Mouse (Mus musculus) kidney, embryonic 16.5 days (tissue): Measurements from ENCODE around the gene Csrnp1. TPM values are rescaled to one million over a fixed set of nuclear protein-coding genes. Genes with fewer than 3 reads are reported as not detected.

Experiments
- ATAC-seq: fragments of 200-750 bp; cut with Nextera tagmentation; 2 replicates; pipeline ENCODE4 v1.8.0; 2017; ENCODE audit warnings: moderate TSS enrichment; ENCODE audit not compliant: low FRiP score, low TSS enrichment
- H3K27ac ChIP-seq: fragments of 300-500 bp; sonication (generic); 2 replicates; pipeline ENCODE4 v1.5.1; 2014; ENCODE audit warnings: low read length
- H3K27me3 ChIP-seq: fragments of 300-500 bp; sonication (generic); 2 replicates; pipeline ENCODE4 v1.6.1; 2014; ENCODE audit warnings: low read length, control low read depth, mixed read lengths; ENCODE audit not compliant: insufficient read depth
- H3K36me3 ChIP-seq: fragments of 300-500 bp; sonication (generic); 2 replicates; pipeline ENCODE4 v1.6.1; 2014; ENCODE audit warnings: low read length, control low read depth, mixed read lengths; ENCODE audit not compliant: insufficient read depth
- H3K4me1 ChIP-seq: fragments of 300-500 bp; sonication (generic); 2 replicates; pipeline ENCODE4 v1.6.1; 2014; ENCODE audit warnings: low read length, control low read depth, mixed read lengths; ENCODE audit not compliant: insufficient read depth
- H3K4me2 ChIP-seq: fragments of 300-500 bp; sonication (generic); replicated peaks from 2 replicates; pipeline ENCODE4 v1.6.1; 2014; ENCODE audit warnings: low read depth, low read length
- H3K4me3 ChIP-seq: fragments of 300-500 bp; sonication (generic); 2 replicates; pipeline ENCODE4 v1.5.1; 2014; ENCODE audit warnings: mild to moderate bottlenecking, low read length
- H3K9ac ChIP-seq: fragments of 300-500 bp; sonication (generic); replicated peaks from 2 replicates; pipeline ENCODE4 v1.6.1; 2014; ENCODE audit warnings: low read length
- H3K9me3 ChIP-seq: fragments of 300-500 bp; sonication (generic); 2 replicates; pipeline ENCODE4 v1.6.1; 2016; ENCODE audit warnings: low read length, control low read depth
- WGBS: fragments of 180-500 bp; shearing (Covaris S2); extraction: QIAGEN DNeasy Blood & Tissue Kit; methylation state at CpG from one replicate; pipeline ENCODE4 v1.1.7; 2014; 5-methylcytosine and 5-hydroxymethylcytosine counted together
- polyA plus RNA-seq: library from polyadenylated mRNA; unstranded; fragments of >200 nt; fragmentation: Nextera tagmentation; extraction: Ambion mirVana; gene quantifications from 2 replicates; pipeline ENCODE4 v1.2.1, GENCODE M21; 2015

The Csrnp1 gene
- polyA plus RNA-seq, 1 experiment from 2014 or later = 8.7 TPM

DNA sequence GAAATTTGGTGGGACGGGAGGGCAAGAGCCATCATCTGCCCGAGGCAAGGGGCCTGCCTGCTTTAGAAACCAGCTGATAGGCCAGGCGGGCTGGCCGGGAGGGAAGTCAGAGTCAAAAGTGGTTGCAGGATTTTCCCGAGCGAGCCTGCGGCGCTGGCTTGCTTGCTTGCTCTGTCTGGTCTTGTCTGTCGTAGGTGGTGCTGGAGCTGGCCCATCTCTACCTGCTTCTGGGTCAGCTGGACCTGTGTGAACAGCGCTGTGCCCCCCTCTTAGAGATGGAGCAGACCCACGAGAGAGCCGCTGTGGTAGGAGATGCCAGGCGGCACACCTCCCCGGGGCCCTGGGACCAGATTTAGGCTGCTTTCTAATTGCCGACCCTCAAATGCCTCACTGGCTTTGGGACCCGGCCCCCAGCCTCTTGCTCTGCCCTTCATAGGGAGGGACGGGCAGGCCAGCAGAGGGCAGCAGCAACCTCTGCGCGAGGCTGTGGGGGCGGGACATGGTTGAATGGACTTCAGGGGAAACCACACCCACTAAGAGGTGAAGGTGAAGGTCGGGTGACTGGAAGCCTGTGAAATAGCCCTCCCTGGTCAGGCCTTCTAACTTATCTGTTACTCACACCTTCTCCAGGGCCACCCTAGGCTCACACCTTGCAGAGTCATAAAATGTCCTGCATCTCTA lies 21.3 kb downstream of the Csrnp1 start:
- peak; percentile 85 for ATAC-seq
- peak overlapping the region; percentile 40 for H3K4me2 ChIP-seq
- H3K27me3 ChIP-seq = no peaks in the 10 kb centered on the region
- peaks cover 15% of the 10 kb centered on the region for H3K4me1 ChIP-seq
- H3K4me3 ChIP-seq = no peak overlapping the region
- 10% methylated on average over 21 of the region's 21 CpGs for WGBS
- peak overlapping the region; percentile 42 for H3K9ac ChIP-seq
- H3K27ac ChIP-seq = no peak overlapping the region
- no peaks in the 10 kb centered on the region for H3K36me3 ChIP-seq
- no peaks in the 10 kb centered on the region for H3K9me3 ChIP-seq

DNA sequence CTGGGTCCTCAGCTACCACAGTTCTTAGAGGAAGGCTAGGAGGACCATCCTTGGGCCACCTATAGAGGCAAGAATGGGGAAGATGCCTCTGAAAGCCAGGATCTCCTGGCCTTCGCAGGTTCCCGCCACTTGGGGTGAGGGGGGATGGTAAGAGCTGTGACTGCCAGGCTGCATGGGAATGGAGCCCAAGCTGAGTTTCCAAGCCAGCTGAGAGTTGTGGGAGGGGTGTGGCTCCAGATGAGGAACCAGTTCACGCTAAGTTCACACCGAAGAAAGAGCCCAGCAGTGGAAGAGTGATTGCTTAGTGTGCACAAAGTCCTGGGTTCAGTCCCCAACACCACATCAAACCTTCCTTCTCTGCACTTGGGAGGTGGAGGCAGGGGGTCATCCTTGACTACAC lies 22.2 kb downstream of the Csrnp1 start:
- H3K9me3 ChIP-seq = no peaks in the 10 kb centered on the region
- H3K27ac ChIP-seq = no peak overlapping the region
- H3K4me1 ChIP-seq = peaks cover 15% of the 10 kb centered on the region
- H3K36me3 ChIP-seq = no peaks in the 10 kb centered on the region
- WGBS = 80% methylated on average over 4 of the region's 4 CpGs
- no peak overlapping the region; the same call in 1 of the 2 replicates for H3K9ac ChIP-seq
- no peak for ATAC-seq
- no peaks in the 10 kb centered on the region for H3K27me3 ChIP-seq
- no peak overlapping the region for H3K4me3 ChIP-seq
- no peak overlapping the region for H3K4me2 ChIP-seq

DNA sequence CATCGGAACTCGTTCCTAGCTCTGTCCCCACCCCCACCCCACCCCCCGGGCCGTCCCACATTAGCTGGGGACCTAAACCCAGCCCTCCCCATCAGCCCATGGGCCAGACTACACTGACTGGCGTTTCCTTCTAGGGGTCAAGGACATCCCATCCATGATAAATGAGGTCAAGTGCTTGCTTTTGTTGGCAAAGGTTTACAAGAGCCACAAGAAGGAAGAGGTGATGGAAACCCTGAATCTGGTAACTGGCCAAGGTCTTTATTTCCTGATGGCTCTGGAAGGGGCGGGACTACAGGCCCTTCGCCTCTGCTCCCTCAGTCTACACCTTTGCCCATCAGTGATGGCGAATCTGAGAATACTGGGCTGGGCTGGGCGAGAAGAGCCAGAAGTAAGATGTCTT lies 25.6 kb downstream of the Csrnp1 start:
- no peak overlapping the region for H3K4me3 ChIP-seq
- H3K4me2 ChIP-seq = no peak overlapping the region
- 71% methylated on average over 9 of the region's 9 CpGs for WGBS
- no peak overlapping the region for H3K9ac ChIP-seq
- no peaks in the 10 kb centered on the region for H3K36me3 ChIP-seq
- no peaks in the 10 kb centered on the region for H3K9me3 ChIP-seq
- peaks cover 15% of the 10 kb centered on the region for H3K4me1 ChIP-seq
- H3K27me3 ChIP-seq = no peaks in the 10 kb centered on the region
- no peak overlapping the region for H3K27ac ChIP-seq
- no peak for ATAC-seq

DNA sequence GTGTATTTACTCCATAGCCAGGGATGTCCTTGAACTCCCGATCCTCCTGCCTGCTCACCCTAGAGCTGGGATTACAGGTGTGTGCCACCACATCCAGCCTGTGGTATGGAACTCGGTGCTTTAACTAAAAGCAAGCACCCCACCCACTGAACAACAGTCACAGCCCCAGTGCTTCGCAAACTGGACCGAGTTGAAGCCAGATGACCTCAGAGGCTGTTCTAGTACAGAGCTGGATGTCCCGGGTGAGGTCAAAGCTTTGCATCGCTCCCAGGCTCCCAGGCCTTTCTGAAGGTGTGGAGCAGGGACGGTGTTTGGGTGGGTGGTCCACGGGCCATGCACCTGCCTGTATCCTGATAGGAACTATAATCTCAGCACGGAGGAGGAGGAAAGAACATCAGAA lies 33.1 kb downstream of the Csrnp1 start:
- H3K27me3 ChIP-seq = no peaks in the 10 kb centered on the region
- no peak for ATAC-seq
- H3K9me3 ChIP-seq = no peaks in the 10 kb centered on the region
- 86% methylated on average over 9 of the region's 9 CpGs for WGBS
- H3K36me3 ChIP-seq = no peaks in the 10 kb centered on the region
- H3K4me3 ChIP-seq = no peak overlapping the region
- no peak overlapping the region for H3K4me2 ChIP-seq
- H3K4me1 ChIP-seq = peaks cover 8% of the 10 kb centered on the region
- no peak overlapping the region for H3K27ac ChIP-seq
- H3K9ac ChIP-seq = no peak overlapping the region

DNA sequence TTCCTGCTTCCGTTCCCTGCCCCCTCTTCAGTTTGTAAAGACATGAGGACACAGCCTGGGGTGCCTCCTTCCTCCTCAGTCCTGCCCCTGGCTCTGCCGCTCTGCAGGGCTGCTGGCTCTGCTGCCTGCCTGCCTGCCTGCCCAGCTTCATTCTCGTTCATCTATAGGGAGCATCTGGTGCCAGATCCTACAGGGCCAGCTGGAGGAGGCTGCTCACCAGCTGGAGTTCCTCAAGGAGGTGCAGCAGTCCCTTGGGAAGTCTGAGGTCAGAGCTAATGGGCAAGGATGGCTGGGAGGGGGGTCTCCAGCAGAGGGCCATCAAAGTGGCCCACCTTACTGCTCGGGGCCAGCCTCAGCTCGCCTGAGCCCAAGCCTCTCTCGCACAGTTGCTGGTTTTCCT lies 34.0 kb downstream of the Csrnp1 start:
- Histone ChIP-seq H3K9ac (no peak overlapping the region), H3K36me3 (no peaks in the 10 kb centered on the region), H3K27ac (no peak overlapping the region), H3K27me3 (no peaks in the 10 kb centered on the region), H3K4me3 (no peak overlapping the region), H3K9me3 (no peaks in the 10 kb centered on the region), H3K4me2 (no peak overlapping the region), H3K4me1 (peaks cover 8% of the 10 kb centered on the region)
- peak; percentile 62 for ATAC-seq
- 21% methylated on average over 6 of the region's 6 CpGs for WGBS

DNA sequence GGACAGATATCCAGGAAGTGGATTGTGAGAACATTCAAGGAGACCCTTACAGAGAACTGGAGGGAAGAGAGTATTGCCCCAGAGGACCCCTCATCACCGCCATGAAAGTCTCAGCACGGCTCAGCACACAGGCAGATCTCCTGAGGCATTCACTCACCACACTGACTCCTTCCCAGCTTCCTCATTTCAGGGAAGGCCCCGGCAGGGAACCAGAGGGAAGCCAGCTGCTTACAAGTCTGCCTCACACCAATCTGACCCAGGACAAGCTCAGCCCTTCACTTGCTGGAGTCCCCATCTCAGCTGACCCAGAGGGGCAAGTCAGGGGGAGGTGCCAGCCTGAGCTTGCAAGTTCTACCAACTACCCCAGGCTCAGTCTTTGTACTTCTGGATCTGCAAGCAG lies 35.7 kb downstream of the Csrnp1 start:
- H3K27ac ChIP-seq = no peak overlapping the region
- H3K4me2 ChIP-seq = no peak overlapping the region
- no peaks in the 10 kb centered on the region for H3K27me3 ChIP-seq
- no peaks in the 10 kb centered on the region for H3K9me3 ChIP-seq
- no peak for ATAC-seq
- H3K4me1 ChIP-seq = peaks cover 8% of the 10 kb centered on the region
- H3K9ac ChIP-seq = no peak overlapping the region
- no peaks in the 10 kb centered on the region for H3K36me3 ChIP-seq
- WGBS = 23% methylated on average over 3 of the region's 3 CpGs
- H3K4me3 ChIP-seq = no peak overlapping the region

DNA sequence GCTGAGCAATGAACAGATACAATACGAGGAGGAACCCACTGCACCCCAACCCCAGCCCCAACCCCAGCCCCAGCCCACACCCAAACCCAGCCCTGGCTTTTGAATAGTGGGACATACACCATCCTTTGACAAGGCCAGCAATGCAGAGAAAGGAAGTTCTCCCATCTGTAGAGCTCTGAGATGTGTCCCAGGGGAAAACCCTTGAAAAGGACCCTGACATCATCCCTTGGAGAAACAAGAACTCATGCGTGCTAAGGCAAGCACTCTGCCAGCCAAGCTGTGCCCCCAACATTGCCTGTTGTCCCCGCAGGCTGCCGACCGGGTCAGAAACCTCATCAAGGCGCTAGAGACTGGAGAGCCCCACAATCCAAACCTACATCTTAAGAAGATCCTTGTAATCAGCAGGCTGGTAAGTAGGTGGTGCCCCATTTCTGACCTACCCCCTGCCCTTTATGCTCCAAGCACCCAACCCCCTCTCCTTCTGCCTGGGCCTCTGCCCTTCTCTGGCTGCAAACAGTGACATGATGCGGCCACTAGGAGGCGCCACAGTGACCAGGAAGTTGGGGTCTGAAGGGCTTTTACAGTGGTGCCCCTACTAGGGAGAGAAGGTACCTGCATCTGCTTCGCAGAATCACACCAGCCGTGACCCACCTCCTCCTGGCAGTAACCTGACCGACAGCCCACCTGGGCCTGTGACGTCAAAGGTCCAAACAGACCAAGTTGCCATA lies 39.1 kb downstream of the Csrnp1 start:
- H3K4me2 ChIP-seq = no peak overlapping the region
- WGBS = 73% methylated on average over 12 of the region's 12 CpGs
- H3K36me3 ChIP-seq = no peaks in the 10 kb centered on the region
- no peak overlapping the region for H3K27ac ChIP-seq
- ATAC-seq = no peak
- no peaks in the 10 kb centered on the region for H3K9me3 ChIP-seq
- H3K27me3 ChIP-seq = no peaks in the 10 kb centered on the region
- H3K4me1 ChIP-seq = peaks cover 2% of the 10 kb centered on the region
- no peak overlapping the region for H3K9ac ChIP-seq
- no peak overlapping the region for H3K4me3 ChIP-seq

DNA sequence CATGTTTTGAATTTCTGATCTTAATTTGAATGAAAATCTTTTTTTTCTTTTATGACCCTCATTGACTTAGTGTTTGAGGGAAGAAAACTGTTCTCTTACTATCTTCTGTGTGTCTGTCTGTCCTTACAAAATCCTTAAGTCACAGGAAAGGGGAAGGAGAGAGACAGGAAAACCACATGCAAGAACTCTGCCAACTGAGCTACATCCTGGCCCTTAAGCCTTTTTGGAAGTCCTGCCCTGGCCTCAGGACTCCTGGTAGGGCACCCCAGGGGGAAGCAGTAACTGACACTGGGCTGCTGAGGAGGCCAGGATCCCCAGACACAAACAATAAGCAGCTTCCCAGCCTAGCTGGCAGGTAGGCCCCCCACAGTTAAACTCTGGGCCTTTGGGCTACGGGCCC lies 41.1 kb downstream of the Csrnp1 start:
- ATAC-seq = no peak
- 0 out of 2 replicates have a peak, but pooled peaks cover 4% of the 10 kb centered on the region for H3K4me1 ChIP-seq
- H3K4me2 ChIP-seq = no peak overlapping the region
- H3K27me3 ChIP-seq = no peaks in the 10 kb centered on the region
- no peak overlapping the region for H3K27ac ChIP-seq
- no peak overlapping the region for H3K4me3 ChIP-seq
- WGBS = 93% methylated on average over 1 of the region's 1 CpGs
- H3K9ac ChIP-seq = 0 out of 2 replicates have a peak overlapping the region, but pooled peaks have one; percentile 9
- H3K36me3 ChIP-seq = no peaks in the 10 kb centered on the region
- no peaks in the 10 kb centered on the region for H3K9me3 ChIP-seq

DNA sequence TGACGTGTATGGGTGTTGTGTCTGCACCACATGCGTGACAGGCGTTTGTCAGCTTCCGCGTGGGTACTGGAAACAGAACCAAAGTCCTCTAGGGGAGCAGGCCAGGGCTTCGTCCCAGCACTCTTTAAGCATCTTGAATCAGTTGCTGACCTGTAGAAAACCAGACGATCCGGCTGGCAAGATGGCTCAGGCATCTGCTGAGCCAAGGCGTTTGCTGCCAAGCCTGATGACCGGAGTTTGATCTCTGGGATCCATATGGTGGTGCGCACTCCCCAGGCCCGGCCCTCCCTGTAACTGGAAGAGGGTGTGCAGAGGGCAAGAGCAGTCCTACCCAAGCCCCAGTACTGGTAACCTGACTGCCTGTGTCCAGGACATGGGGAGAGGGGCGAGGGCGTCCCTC lies 42.6 kb downstream of the Csrnp1 start:
- Histone ChIP-seq H3K9ac (no peak overlapping the region), H3K9me3 (no peaks in the 10 kb centered on the region), H3K4me2 (no peak overlapping the region), H3K36me3 (no peaks in the 10 kb centered on the region), H3K27me3 (no peaks in the 10 kb centered on the region), H3K27ac (no peak overlapping the region), H3K4me1 (peaks cover 10% of the 10 kb centered on the region), H3K4me3 (no peak overlapping the region)
- WGBS = 85% methylated on average over 14 of the region's 14 CpGs
- no peak for ATAC-seq

DNA sequence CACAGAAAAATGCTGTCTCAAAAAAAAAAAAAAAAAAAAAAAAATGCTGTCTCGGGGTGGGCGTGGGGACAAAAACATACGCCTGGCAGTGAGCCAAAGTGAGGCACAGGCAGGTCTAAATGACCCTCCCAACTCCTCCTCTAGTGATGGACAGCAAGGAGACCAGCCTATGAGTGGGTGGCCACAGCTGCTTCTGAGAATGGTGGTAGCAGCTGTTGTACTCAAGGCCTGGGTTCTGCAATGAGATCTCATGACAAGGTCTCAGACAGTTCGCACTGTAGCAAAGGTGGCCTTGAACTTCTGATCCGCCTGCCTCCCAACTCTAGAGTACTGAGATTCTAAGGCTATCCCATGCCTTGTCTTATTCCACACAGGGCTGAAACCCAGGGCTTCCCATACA lies 43.1 kb downstream of the Csrnp1 start:
- 70% methylated on average over 5 of the region's 5 CpGs for WGBS

More for the DNA sequence above, 43.1 kb downstream of the Csrnp1 start:
- Histone ChIP-seq H3K4me3 (no peak overlapping the region), H3K9me3 (no peaks in the 10 kb centered on the region), H3K27ac (no peak overlapping the region), H3K36me3 (no peaks in the 10 kb centered on the region), H3K4me1 (peaks cover 13% of the 10 kb centered on the region), H3K9ac (no peak overlapping the region), H3K27me3 (no peaks in the 10 kb centered on the region), H3K4me2 (no peak overlapping the region)
- ATAC-seq = no peak
